Mouse (Mus musculus) small intestine, adult 2 months (tissue): ENCODE results near the gene Rap2a.

Experiments
- CTCF ChIP-seq: fragments of 200-500 bp; IDR thresholded peaks from 2 replicates; pipeline ENCODE4 v1.5.1; 2012; ENCODE audit warnings: low read depth, mild to moderate bottlenecking, control low read depth, inconsistent platforms, low read length, moderate library complexity, mixed read lengths; ENCODE audit not compliant: insufficient replicate concordance, insufficient read length; ENCODE audit errors: extremely low read depth
- POLR2A ChIP-seq: fragments of 200-500 bp; IDR thresholded peaks from 2 replicates; pipeline ENCODE4 v1.6.1; 2012; ENCODE audit warnings: low read depth, mild to moderate bottlenecking, control low read depth, inconsistent platforms, low read length, moderate library complexity

DNA sequence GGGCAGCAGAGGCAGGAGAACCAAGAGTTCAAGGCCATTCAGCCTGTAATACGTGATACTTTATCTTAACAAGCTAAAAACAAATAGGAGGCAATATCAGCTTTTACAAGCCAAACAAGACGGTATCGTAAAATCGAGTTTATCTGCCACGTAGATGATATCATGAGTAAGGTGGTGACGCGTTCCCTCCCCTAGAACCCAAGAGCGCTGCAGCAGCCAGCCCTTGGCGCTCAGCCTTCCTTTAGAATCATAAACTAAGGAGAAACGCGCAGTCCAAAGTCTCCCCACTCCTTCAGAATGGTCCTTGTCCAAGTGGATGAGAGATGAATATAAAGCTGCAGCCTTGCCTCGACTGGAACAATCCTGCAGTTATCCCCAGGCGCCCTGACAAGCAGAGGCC is 36.4 kb upstream of the Rap2a start:
- no peak for TF ChIP-seq POLR2A
- TF ChIP-seq CTCF = no peak
